Mouse (Mus musculus): ENCODE measurements around the gene Ccr9. TPM values are rescaled to one million over a fixed set of nuclear protein-coding genes. Genes with fewer than 3 reads are reported as not detected.

The Ccr9 gene
- total RNA-seq, 2 experiments from 2014 or later = 0.09 TPM; not detected in 1

Other genes starting within 250 kb of the Ccr9 start
- gene Limd1, start 199.7 kb upstream of the Ccr9 start, total RNA-seq (2014; fragmentation: Nextera tagmentation) = 40.2 and 42.1 TPM in 2 replicates
- gene Limd1, start 199.7 kb upstream of the Ccr9 start, total RNA-seq (2017) = 24.7 and 26.4 TPM in 2 replicates
- 26.5 and 27.6 TPM in 2 replicates for gene Sacm1l, start 148.7 kb upstream of the Ccr9 start, total RNA-seq (2014; fragmentation: Nextera tagmentation)
- 60.5 and 70.7 TPM in 2 replicates for gene Sacm1l, start 148.7 kb upstream of the Ccr9 start, total RNA-seq (2017)
- 0.45 and 0.46 TPM in 2 replicates for gene Slc6a20b, start 45.9 kb upstream of the Ccr9 start, total RNA-seq (2014; fragmentation: Nextera tagmentation)
- 0.27 and 0.38 TPM in 2 replicates for gene Slc6a20b, start 45.9 kb upstream of the Ccr9 start, total RNA-seq (2017)
- 4.1 and 5.6 TPM in 2 replicates for gene Slc6a20a, start 446 bp downstream of the Ccr9 start, total RNA-seq (2014; fragmentation: Nextera tagmentation)
- gene Slc6a20a, start 446 bp downstream of the Ccr9 start, total RNA-seq (2017) = 4.2 and 6.2 TPM in 2 replicates
- 35.2 and 42.5 TPM in 2 replicates for gene Lztfl1, start 39.3 kb downstream of the Ccr9 start, total RNA-seq (2014; fragmentation: Nextera tagmentation)
- 28.1 and 30.4 TPM in 2 replicates for gene Lztfl1, start 39.3 kb downstream of the Ccr9 start, total RNA-seq (2017)
- 1.1 and 1.4 TPM in 2 replicates for gene Cxcr6, start 128.0 kb downstream of the Ccr9 start, total RNA-seq (2014; fragmentation: Nextera tagmentation)
- 0.70 TPM in 1 of 2 replicates, not detected in the other for gene Cxcr6, start 128.0 kb downstream of the Ccr9 start, total RNA-seq (2017)
- gene Fyco1, start 173.5 kb downstream of the Ccr9 start, total RNA-seq (2014; fragmentation: Nextera tagmentation) = 12.8 and 25.2 TPM in 2 replicates
- 11.9 TPM in 2 replicates for gene Fyco1, start 173.5 kb downstream of the Ccr9 start, total RNA-seq (2017)
- not detected in 2 replicates for gene Xcr1, start 183.6 kb downstream of the Ccr9 start, total RNA-seq (2014; fragmentation: Nextera tagmentation)
- 0.23 TPM in 1 of 2 replicates, not detected in the other for gene Xcr1, start 183.6 kb downstream of the Ccr9 start, total RNA-seq (2017)